Mouse (Mus musculus): Measurements from ENCODE around the gene Heatr5a. TPM values are rescaled to one million over a fixed set of nuclear protein-coding genes. Genes with fewer than 3 reads are reported as not detected.

Heatr5a gene
- 14.7 to 16.1 TPM (median 15.7 TPM) in 4 replicates for total RNA-seq (2023; ENCODE audit: inconsistent age)

GRCm38 (mm10) chr12:51971070-51971664 is at the start of gene Heatr5a:
Heatr5a (minus strand) TSS chr12:51971321.

GRCm38 (mm10) chr12:52005877-52006632 is 34.9 kb upstream of the Heatr5a start, which contains the start of gene Dtd2:
Dtd2 (minus strand) TSS chr12:52006501.

GRCm38 (mm10) chr12:51829290-51830076 is 141.6 kb downstream of the Heatr5a start, which contains the start of gene Hectd1:
Hectd1 (minus strand) TSS chr12:51829536.

Other genes starting within 250 kb of the Heatr5a start
- gene Hectd1, start 141.8 kb downstream of the Heatr5a start, total RNA-seq (2023; ENCODE audit: inconsistent age): 109 to 125 TPM (median 117 TPM) in 4 replicates
- 3.2 to 5.9 TPM (median 4.0 TPM) in 4 replicates for gene Dtd2, start 35.2 kb upstream of the Heatr5a start, total RNA-seq (2023; ENCODE audit: inconsistent age)
- gene Gpr33, start 56.7 kb upstream of the Heatr5a start, total RNA-seq (2023; ENCODE audit: inconsistent age): not detected in 4 replicates
- 4.4 to 6.0 TPM (median 5.0 TPM) in 4 replicates for gene Nubpl, start 126.4 kb upstream of the Heatr5a start, total RNA-seq (2023; ENCODE audit: inconsistent age)